Mouse (Mus musculus): ENCODE data around the gene Zfp764.

- TF ChIP-seq CTCF (IDR thresholded peaks at IDR 0.05; ENCODE audit: low read depth, low read length) (no peak), TAL1 (conservative IDR thresholded peaks at IDR 0.05; ENCODE audit: low read depth, low read length) (no peak), GATA1 (IDR thresholded peaks at IDR 0.05; ENCODE audit: borderline replicate concordance, low read length) (no peak)
These were observed 19.7 kb upstream of the Zfp764 start for GRCm38 (mm10) chr7:127426354-127426753.

Data from G1E (cell line).